Mouse (Mus musculus): ENCODE data around the gene Pde4b.

- TF ChIP-seq POLR2A (IDR thresholded peaks at IDR 0.05; ENCODE audit: control insufficient read depth, extremely low read depth, insufficient read depth, low read length, poor library complexity) (no peak), CTCF (IDR thresholded peaks at IDR 0.05; ENCODE audit: borderline replicate concordance, control insufficient read depth, extremely low read depth, insufficient read depth, low read length, poor library complexity) (no peak)
Observed at GRCm38 (mm10) chr4:102533183-102534048, 446.1 kb downstream of the Pde4b start.

All from thymus, adult 2 months (tissue).